Mouse (Mus musculus) intestine, embryonic 14.5 days (tissue): Measurements from ENCODE around the gene Plekho2. TPM values are rescaled to one million over a fixed set of nuclear protein-coding genes. Genes with fewer than 3 reads are reported as not detected.

Source experiments
- ATAC-seq: fragments of 200-750 bp; cut with Nextera tagmentation; replicated peaks from 2 replicates; pipeline ENCODE4 v1.8.0; 2017; ENCODE audit warnings: low read depth, moderate number of reproducible peaks, moderate TSS enrichment, moderate library complexity; ENCODE audit not compliant: low FRiP score, low TSS enrichment
- DNase-seq: peaks from one replicate; pipeline ENCODE4 v3.0.0-alpha.2; 2018; ENCODE audit warnings: low spot score
- H3K27ac ChIP-seq: fragments of 300-500 bp; sonication (generic); 2 replicates; pipeline ENCODE4 v1.5.1; 2014; ENCODE audit warnings: low read depth, mild to moderate bottlenecking, control low read depth
- H3K27me3 ChIP-seq: fragments of 300-500 bp; sonication (generic); replicated peaks from 2 replicates; pipeline ENCODE4 v1.6.1; 2014; ENCODE audit warnings: low read length, control low read depth; ENCODE audit not compliant: control insufficient read depth, insufficient read depth
- H3K36me3 ChIP-seq: fragments of 300-500 bp; sonication (generic); 2 replicates; pipeline ENCODE4 v1.6.1; 2014; ENCODE audit warnings: low read length, control low read depth; ENCODE audit not compliant: control insufficient read depth, insufficient read depth
- H3K4me1 ChIP-seq: fragments of 300-500 bp; sonication (generic); replicated peaks from 2 replicates; pipeline ENCODE4 v1.6.1; 2014; ENCODE audit warnings: low read length, control low read depth, mixed read lengths; ENCODE audit not compliant: control insufficient read depth, insufficient read depth
- H3K4me2 ChIP-seq: fragments of 300-500 bp; sonication (generic); 2 replicates; pipeline ENCODE4 v1.6.1; 2014; ENCODE audit warnings: low read length
- H3K4me3 ChIP-seq: fragments of 300-500 bp; sonication (generic); 2 replicates; pipeline ENCODE4 v1.5.1; 2014; ENCODE audit warnings: low read depth, low read length, control low read depth, mixed read lengths
- H3K9ac ChIP-seq: fragments of 300-500 bp; sonication (generic); 2 replicates; pipeline ENCODE4 v1.6.1; 2014; ENCODE audit warnings: mild to moderate bottlenecking, low read length
- H3K9me3 ChIP-seq: fragments of 300-500 bp; sonication (generic); 2 replicates; pipeline ENCODE4 v1.6.1; 2016; ENCODE audit warnings: low read length, control low read depth; ENCODE audit not compliant: control insufficient read depth
- WGBS: fragments of 180-500 bp; shearing (Covaris S2); extraction: QIAGEN DNeasy Blood & Tissue Kit; methylation state at CpG from one replicate; pipeline ENCODE4 v1.1.7; 2014; 5-methylcytosine and 5-hydroxymethylcytosine counted together
- polyA plus RNA-seq: library from polyadenylated mRNA; unstranded; fragments of >200 nt; fragmentation: Nextera tagmentation; extraction: Ambion mirVana; gene quantifications from 2 replicates; pipeline ENCODE4 v1.2.1, GENCODE M21; 2014

Gene Plekho2
- polyA plus RNA-seq, 1 experiment from 2014 or later, result 11.9 TPM

DNA sequence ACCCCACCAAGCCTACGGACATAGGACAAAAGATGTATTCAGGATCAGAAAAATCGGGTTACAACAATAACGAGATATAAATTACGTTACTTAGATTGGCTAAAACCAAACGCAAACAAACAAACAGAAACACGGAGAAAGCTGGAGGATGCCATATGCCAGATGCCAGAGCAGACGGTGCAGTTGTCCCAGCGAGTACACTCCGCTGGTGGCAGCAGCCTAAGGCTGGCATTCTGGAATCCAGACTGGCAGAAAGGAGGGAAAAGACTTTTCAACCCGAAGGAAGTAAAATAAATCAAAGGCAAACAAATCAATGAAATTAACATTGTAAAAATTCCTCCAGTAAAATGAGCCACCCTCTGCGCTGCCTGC lies 59.3 kb downstream of the Plekho2 start:
- no peak overlapping the region for H3K9ac ChIP-seq
- 0 out of 2 replicates have a peak, but pooled peaks cover 6% of the 10 kb centered on the region for H3K4me1 ChIP-seq
- 0 out of 2 replicates have a peak, but pooled peaks cover 3% of the 10 kb centered on the region for H3K27me3 ChIP-seq
- H3K9me3 ChIP-seq, result no peaks in the 10 kb centered on the region
- H3K27ac ChIP-seq, result no peak overlapping the region
- 16% methylated on average over 11 of the region's 11 CpGs for WGBS
- peak overlapping the region; percentile 15 for H3K4me3 ChIP-seq
- H3K4me2 ChIP-seq, result peak overlapping the region; percentile 38
- no peaks in the 10 kb centered on the region for H3K36me3 ChIP-seq
- DNase-seq (no peak), ATAC-seq (no peak)

DNA sequence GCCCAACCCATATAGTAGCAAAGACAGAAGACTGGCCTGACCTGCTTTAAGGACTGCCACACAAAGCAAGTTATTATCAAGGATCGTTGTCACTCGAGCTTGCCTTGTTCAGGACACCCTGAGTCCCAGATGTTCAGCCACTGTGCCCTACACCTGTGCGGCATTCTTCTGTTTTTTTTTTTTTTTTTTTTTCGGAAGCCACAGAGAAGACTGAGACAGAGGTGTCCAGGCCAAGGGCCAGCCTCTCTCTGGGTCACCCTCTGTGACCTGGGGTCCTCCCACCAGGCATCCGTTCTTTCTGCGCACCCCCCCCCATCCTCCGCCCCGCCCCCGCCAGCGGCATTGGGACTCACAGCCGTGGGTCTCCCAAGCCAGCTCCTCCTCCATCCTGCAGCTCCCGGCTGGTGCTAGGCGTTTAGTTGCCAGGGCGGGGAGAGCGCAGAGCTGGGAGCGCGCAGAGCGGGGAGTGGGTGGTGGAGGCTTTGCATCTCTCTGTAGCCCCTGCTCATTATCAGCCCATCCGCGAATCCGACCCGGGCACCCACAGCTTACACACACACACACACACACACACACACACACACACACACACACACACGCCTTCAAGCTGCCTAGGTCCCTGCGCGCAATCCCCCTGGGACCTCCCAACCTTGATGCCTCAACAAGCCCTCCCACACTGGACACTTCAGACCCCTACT lies 59.9 kb downstream of the Plekho2 start, which contains the start of gene Ankdd1a:
Gene Ankdd1a, minus strand, starts transcription at position 387 of the 698 bp plus-strand sequence.
- no peak for DNase-seq
- WGBS, result 8% methylated on average over 21 of the region's 25 CpGs
- no peak within 1 kb of the TSS for H3K27ac ChIP-seq
- no peak for ATAC-seq
- 0 out of 2 replicates have a peak, but pooled peaks cover 6% of the 10 kb centered on the region for H3K4me1 ChIP-seq
- 0 out of 2 replicates have a peak, but pooled peaks cover 3% of the 10 kb centered on the region for H3K27me3 ChIP-seq
- H3K4me3 ChIP-seq, result peak within 1 kb of the TSS; percentile 15
- peak within 1 kb of the TSS; percentile 38 for H3K4me2 ChIP-seq
- no peaks in the 10 kb centered on the region for H3K36me3 ChIP-seq
- no peak within 1 kb of the TSS for H3K9ac ChIP-seq
- no peaks in the 10 kb centered on the region for H3K9me3 ChIP-seq

DNA sequence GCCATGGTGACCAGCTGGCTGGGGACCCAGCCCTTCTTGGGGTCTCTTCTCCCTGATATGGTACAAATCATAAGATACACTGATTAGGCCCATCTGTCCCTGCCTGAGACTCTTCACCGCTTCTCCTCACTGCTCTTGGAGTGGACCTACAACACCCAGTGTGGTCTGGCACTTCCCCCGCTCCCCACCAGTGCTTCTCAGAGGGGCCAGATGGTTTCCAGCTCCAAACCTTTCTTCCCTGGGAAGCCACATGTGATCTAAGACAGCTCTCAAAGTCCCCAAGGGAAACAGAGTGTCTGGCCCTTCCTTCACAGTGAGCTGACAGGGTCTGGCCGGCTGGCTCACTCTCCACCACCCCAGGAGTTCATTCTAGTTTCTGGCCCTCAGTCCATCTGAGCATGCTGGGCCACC lies 65.0 kb downstream of the Plekho2 start:
- ATAC-seq, result no peak
- H3K36me3 ChIP-seq, result no peaks in the 10 kb centered on the region
- DNase-seq, result no peak
- no peak overlapping the region for H3K9ac ChIP-seq
- 55% methylated on average over 3 of the region's 3 CpGs for WGBS
- H3K4me2 ChIP-seq, result no peak overlapping the region
- no peaks in the 10 kb centered on the region for H3K9me3 ChIP-seq
- H3K4me3 ChIP-seq, result no peak overlapping the region
- no peaks in the 10 kb centered on the region for H3K27me3 ChIP-seq
- H3K4me1 ChIP-seq, result no peaks in the 10 kb centered on the region
- no peak overlapping the region for H3K27ac ChIP-seq

DNA sequence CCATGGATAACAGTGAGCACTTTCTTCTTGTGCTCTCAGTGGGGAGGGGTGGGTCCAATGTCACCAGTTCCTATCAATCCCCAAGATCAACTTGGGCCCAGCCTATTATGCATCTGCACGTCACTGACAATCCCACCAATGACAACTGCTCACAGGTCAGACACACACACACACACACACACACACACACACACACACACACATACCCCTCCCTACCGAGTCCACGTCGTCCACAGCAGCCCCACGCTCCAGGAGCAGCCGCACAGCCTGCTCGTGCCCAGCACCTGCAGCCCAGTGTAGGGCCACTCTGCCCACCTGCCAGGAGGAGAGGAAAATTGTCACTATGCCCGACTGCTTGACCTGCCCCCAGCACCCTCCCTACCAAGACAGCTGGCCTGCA lies 65.4 kb downstream of the Plekho2 start:
- DNase-seq, result no peak
- no peak overlapping the region for H3K4me2 ChIP-seq
- H3K4me3 ChIP-seq, result no peak overlapping the region
- no peak for ATAC-seq
- no peaks in the 10 kb centered on the region for H3K36me3 ChIP-seq
- no peaks in the 10 kb centered on the region for H3K27me3 ChIP-seq
- H3K4me1 ChIP-seq, result no peaks in the 10 kb centered on the region
- H3K9me3 ChIP-seq, result no peaks in the 10 kb centered on the region
- no peak overlapping the region for H3K27ac ChIP-seq
- 79% methylated on average over 8 of the region's 8 CpGs for WGBS
- H3K9ac ChIP-seq, result no peak overlapping the region

DNA sequence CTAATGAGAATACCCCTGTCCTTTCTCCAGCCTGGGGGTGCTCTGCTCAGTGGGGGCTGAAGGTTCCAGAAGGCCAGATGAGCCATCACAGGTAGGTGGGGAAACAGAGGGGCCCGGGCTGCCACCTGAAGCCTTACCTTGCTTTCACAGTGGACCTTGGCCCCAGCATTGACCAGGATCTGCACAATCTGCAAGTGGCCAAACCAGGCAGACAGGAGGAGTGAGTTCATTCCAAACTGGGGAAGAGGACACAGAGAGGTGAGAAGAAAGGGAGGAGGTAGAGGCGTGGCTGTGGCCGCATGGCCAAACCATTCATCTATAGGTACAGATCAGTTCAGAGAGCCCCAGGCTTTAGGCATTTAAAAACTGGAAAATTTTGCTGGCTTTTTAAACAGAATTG lies 67.3 kb downstream of the Plekho2 start:
- H3K4me3 ChIP-seq, result no peak overlapping the region
- H3K27ac ChIP-seq, result no peak overlapping the region
- no peaks in the 10 kb centered on the region for H3K36me3 ChIP-seq
- no peaks in the 10 kb centered on the region for H3K4me1 ChIP-seq
- no peak overlapping the region for H3K9ac ChIP-seq
- H3K9me3 ChIP-seq, result no peaks in the 10 kb centered on the region
- peak; percentile 72 for DNase-seq
- H3K27me3 ChIP-seq, result no peaks in the 10 kb centered on the region
- WGBS, result 61% methylated on average over 3 of the region's 3 CpGs
- ATAC-seq, result peak; percentile 61; the same call in 1 of the 2 replicates
- no peak overlapping the region for H3K4me2 ChIP-seq

DNA sequence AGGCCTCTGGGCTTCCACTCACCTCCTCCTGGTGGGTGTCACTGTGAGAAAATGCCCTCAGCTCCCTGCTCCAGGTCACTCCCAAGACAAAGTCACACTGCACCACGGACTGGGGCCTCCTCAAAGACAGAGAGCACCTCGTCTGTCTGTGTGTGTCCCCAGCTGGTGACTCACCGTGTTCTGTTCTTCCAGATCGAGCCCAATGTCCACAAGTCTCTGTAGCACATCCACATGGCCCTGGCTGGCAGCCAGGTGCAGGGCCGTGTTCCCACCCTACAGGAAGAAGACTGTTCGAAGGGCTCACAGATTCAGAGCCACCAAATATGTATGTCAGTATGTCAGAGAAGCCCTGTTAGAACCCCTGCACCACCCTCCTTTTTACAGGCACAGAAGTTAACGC lies 71.4 kb downstream of the Plekho2 start:
- no peak overlapping the region for H3K9ac ChIP-seq
- ATAC-seq (no peak), DNase-seq (no peak)
- no peaks in the 10 kb centered on the region for H3K27me3 ChIP-seq
- no peak overlapping the region for H3K4me3 ChIP-seq
- H3K36me3 ChIP-seq, result no peaks in the 10 kb centered on the region
- no peak overlapping the region for H3K4me2 ChIP-seq
- H3K9me3 ChIP-seq, result no peaks in the 10 kb centered on the region
- no peak overlapping the region for H3K27ac ChIP-seq
- WGBS, result 62% methylated on average over 7 of the region's 7 CpGs
- no peaks in the 10 kb centered on the region for H3K4me1 ChIP-seq

DNA sequence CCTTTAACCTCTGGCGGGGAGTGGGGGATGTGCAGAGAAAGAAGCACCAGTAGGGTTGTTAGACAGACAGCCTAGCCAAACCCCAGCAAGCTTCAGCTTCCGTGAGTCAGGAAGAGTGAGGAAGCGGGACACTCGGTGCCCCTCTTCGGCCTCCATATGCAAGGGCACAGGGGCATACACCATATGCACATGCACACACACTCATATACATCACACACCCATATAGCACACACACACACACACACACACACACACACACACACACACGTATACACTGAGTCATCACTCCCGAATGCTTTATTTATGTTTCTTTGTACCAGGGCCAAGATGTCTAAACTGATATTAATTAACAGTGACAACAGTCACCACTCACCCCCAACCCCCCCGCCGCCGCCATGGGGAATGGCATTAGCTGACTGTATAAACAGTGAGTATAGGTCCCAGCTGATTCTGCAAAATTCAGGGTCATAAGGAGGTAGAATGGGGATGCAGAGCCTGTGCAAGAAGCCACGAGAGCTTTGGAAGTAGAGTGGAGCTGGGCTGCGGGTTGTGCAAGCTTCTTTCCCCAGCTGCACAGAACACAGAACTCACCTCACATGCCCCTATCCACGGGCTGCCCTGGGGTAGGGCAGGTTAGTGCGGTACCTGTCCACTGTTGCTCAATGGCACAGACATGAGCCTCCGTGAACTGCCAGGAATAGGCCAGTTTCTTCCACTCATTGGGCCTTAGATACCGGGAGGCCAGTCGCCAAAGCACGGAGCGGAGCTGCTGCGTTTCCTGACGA lies 76.9 kb downstream of the Plekho2 start:
- Histone ChIP-seq H3K27ac (no peak overlapping the region), H3K27me3 (no peaks in the 10 kb centered on the region), H3K4me1 (no peaks in the 10 kb centered on the region), H3K9ac (no peak overlapping the region), H3K9me3 (no peaks in the 10 kb centered on the region), H3K36me3 (no peaks in the 10 kb centered on the region), H3K4me2 (no peak overlapping the region), H3K4me3 (no peak overlapping the region)
- ATAC-seq, result no peak
- no peak for DNase-seq
- 68% methylated on average over 21 of the region's 21 CpGs for WGBS
